Mouse (Mus musculus) ES-Bruce4 (cell line): ENCODE measurements around the gene Atp10b. TPM values are rescaled to one million over a fixed set of nuclear protein-coding genes. Genes with fewer than 3 reads are reported as not detected.

Experiments used
- H3K27ac ChIP-seq: 2 replicates; pipeline ENCODE4 v1.5.1; 2012; ENCODE audit warnings: low read length, inconsistent platforms; ENCODE audit not compliant: insufficient read depth
- H3K27me3 ChIP-seq: 2 replicates; pipeline ENCODE4 v1.6.1; 2012; ENCODE audit warnings: mild to moderate bottlenecking, low read length, inconsistent platforms; ENCODE audit not compliant: control insufficient read depth, poor library complexity, insufficient read depth, severe bottlenecking
- H3K36me3 ChIP-seq: 2 replicates; pipeline ENCODE4 v1.6.1; 2012; ENCODE audit warnings: inconsistent platforms, mild to moderate bottlenecking, low read length, moderate library complexity; ENCODE audit not compliant: control insufficient read depth, poor library complexity, insufficient read depth, severe bottlenecking
- H3K4me1 ChIP-seq: one replicate; pipeline ENCODE4 v1.8.1; 2011; ENCODE audit warnings: low read length; ENCODE audit not compliant: control insufficient read depth, insufficient read depth
- H3K4me3 ChIP-seq: 2 replicates; pipeline ENCODE4 v1.5.1; 2011; ENCODE audit warnings: low read depth, mild to moderate bottlenecking, low read length
- H3K9ac ChIP-seq: 2 replicates; pipeline ENCODE4 v1.6.1; 2012; ENCODE audit warnings: low read depth, mild to moderate bottlenecking, inconsistent platforms; ENCODE audit not compliant: poor library complexity, severe bottlenecking
- H3K9me3 ChIP-seq: replicated peaks from 2 replicates; pipeline ENCODE4 v1.6.1; 2012; ENCODE audit warnings: mild to moderate bottlenecking, low read length, inconsistent platforms; ENCODE audit not compliant: control insufficient read depth, poor library complexity, insufficient read depth, severe bottlenecking
- CTCF ChIP-seq: IDR thresholded peaks from one replicate; pipeline ENCODE4 v1.8.1; 2011; ENCODE audit warnings: low read depth, low read length
- EP300 ChIP-seq: IDR thresholded peaks from 2 replicates; pipeline ENCODE4 v1.6.1; 2011; ENCODE audit warnings: low read depth, low read length; ENCODE audit not compliant: insufficient read depth
- POLR2A ChIP-seq: IDR thresholded peaks from one replicate; pipeline ENCODE4 v1.8.1; 2011; ENCODE audit warnings: low read length; ENCODE audit not compliant: insufficient read depth
- polyA plus RNA-seq: library from polyadenylated mRNA; stranded (reverse); fragments of >200 nt; gene quantifications from 2 replicates; pipeline ENCODE4 v1.2.4, GENCODE M21; 2011; ENCODE audit warnings: low read depth; ENCODE audit not compliant: missing spikeins, insufficient read depth, insufficient read length

Gene Atp10b
- polyA plus RNA-seq, 1 experiment: not detected

- Histone ChIP-seq H3K9ac (no peak overlapping the region), H3K27me3 (no peaks in the 10 kb centered on the region; the same call in 1 of the 2 replicates), H3K36me3 (no peaks in the 10 kb centered on the region), H3K27ac (no peak overlapping the region), H3K9me3 (no peaks in the 10 kb centered on the region), H3K4me3 (no peak overlapping the region), H3K4me1 (no peaks in the 10 kb centered on the region)
- TF ChIP-seq POLR2A (no peak), EP300 (no peak)
These were observed 90.1 kb downstream of the Atp10b start for GRCm38 (mm10) chr11:43239804-43240203.

- Histone ChIP-seq H3K4me1 (no peaks in the 10 kb centered on the region), H3K9ac (no peak overlapping the region), H3K27me3 (no peaks in the 10 kb centered on the region), H3K9me3 (no peaks in the 10 kb centered on the region), H3K4me3 (no peak overlapping the region), H3K36me3 (no peaks in the 10 kb centered on the region), H3K27ac (no peak overlapping the region)
- no peak for TF ChIP-seq EP300
These were observed 103.4 kb downstream of the Atp10b start for GRCm38 (mm10) chr11:43253034-43253433.

- TF ChIP-seq POLR2A: no peak
- TF ChIP-seq EP300: no peak
- no peak for TF ChIP-seq CTCF
- no peaks in the 10 kb centered on the region for H3K9me3 ChIP-seq
- H3K4me3 ChIP-seq: no peak overlapping the region
- H3K27ac ChIP-seq: no peak overlapping the region
- no peaks in the 10 kb centered on the region for H3K36me3 ChIP-seq
- H3K9ac ChIP-seq: no peak overlapping the region
- H3K27me3 ChIP-seq: no peaks in the 10 kb centered on the region
- H3K4me1 ChIP-seq: no peaks in the 10 kb centered on the region
These were observed 105.6 kb downstream of the Atp10b start for GRCm38 (mm10) chr11:43255262-43255661.

GRCm38 (mm10) chr11:43257291-43257690 lies 107.6 kb downstream of the Atp10b start:
- Histone ChIP-seq H3K27me3 (no peaks in the 10 kb centered on the region), H3K4me1 (no peaks in the 10 kb centered on the region), H3K9me3 (no peaks in the 10 kb centered on the region), H3K9ac (no peak overlapping the region), H3K36me3 (no peaks in the 10 kb centered on the region), H3K27ac (no peak overlapping the region), H3K4me3 (no peak overlapping the region)
- no peak for TF ChIP-seq POLR2A
- TF ChIP-seq EP300: no peak
- no peak for TF ChIP-seq CTCF

- H3K9ac ChIP-seq: no peak overlapping the region
- H3K4me3 ChIP-seq: no peak overlapping the region
- H3K4me1 ChIP-seq: no peaks in the 10 kb centered on the region
- no peak overlapping the region for H3K27ac ChIP-seq
- no peaks in the 10 kb centered on the region for H3K27me3 ChIP-seq
- no peaks in the 10 kb centered on the region for H3K9me3 ChIP-seq
- TF ChIP-seq POLR2A: no peak
- no peaks in the 10 kb centered on the region for H3K36me3 ChIP-seq
These were observed 108.1 kb downstream of the Atp10b start for GRCm38 (mm10) chr11:43257781-43258180.

- Histone ChIP-seq H3K36me3 (no peaks in the 10 kb centered on the region), H3K27me3 (no peaks in the 10 kb centered on the region), H3K27ac (no peak overlapping the region), H3K9me3 (no peaks in the 10 kb centered on the region), H3K4me3 (no peak overlapping the region), H3K9ac (no peak overlapping the region), H3K4me1 (no peaks in the 10 kb centered on the region)
- TF ChIP-seq CTCF (peak; percentile 78), POLR2A (no peak)
These were observed 114.0 kb downstream of the Atp10b start for GRCm38 (mm10) chr11:43263548-43264218.
